Mouse (Mus musculus) gastrocnemius, postnatal 36 days (tissue): ENCODE results near the gene Morn3. TPM values are rescaled to one million over a fixed set of nuclear protein-coding genes. Genes with fewer than 3 reads are reported as not detected.
A peak's percentile ranks its signal among the peaks of the same experiment; 100 is the strongest.

ENCODE experiments used
- DNase-seq, 2 experiments: peaks; one replicate each; pipeline ENCODE4 v3.0.0; 2022
- intact Hi-C: fragments of 180-260 bp; cut with DNase I; formaldehyde crosslinking; loops from one replicate; pipeline ENCODE4 v1.15.1; 2025
- total RNA-seq, 2 experiments: library from RNA; stranded (reverse); gene quantifications; 2 replicates each; pipeline ENCODE4 v1.2.3; 2021

Morn3 gene
- total RNA-seq, 2 experiments from 2014 or later = not detected

DNA sequence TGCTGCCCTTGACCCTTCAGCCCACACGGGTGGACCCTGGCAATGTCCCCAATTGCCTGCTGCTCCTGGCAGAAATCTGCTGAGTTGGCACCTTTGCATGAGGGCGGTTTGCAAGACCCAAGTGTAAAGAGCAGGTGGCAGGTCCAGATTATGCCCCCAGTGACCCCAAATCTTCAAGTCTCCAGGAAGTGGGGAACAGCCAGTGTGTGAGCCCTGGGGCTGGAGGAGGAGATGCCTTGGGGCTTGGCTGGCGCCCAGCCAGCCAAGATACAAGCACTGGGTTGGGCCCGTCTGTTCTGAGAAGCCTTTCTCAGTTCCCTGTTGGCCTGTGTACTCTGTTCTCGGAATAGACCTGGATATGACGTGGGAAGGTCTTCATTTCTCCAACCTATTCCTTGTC, 19.4 kb downstream of the Morn3 start:
- no peak for DNase-seq
- intact Hi-C loops = no loop called here

DNA sequence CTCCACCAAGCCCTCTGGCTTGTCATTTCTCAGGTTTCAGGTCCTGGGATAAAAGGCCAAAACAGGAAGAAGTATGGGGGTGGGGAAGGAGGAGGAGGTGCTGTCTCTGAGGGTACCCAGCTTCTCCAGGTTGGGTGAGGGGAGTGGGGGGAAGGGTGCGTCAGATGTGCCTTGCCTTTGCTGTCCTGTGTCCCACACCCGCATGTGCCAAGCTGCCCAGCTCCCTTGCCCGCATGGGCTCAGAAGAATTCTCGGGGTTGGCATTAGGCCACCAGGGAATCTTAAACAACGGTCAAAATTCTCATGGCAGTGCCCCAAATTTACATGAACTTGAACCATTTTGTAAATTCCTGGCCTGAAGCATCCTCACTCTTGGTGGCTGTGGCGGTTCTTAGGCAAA, 20.4 kb downstream of the Morn3 start:
- DNase-seq = no peak
- intact Hi-C loops = no loop called here

DNA sequence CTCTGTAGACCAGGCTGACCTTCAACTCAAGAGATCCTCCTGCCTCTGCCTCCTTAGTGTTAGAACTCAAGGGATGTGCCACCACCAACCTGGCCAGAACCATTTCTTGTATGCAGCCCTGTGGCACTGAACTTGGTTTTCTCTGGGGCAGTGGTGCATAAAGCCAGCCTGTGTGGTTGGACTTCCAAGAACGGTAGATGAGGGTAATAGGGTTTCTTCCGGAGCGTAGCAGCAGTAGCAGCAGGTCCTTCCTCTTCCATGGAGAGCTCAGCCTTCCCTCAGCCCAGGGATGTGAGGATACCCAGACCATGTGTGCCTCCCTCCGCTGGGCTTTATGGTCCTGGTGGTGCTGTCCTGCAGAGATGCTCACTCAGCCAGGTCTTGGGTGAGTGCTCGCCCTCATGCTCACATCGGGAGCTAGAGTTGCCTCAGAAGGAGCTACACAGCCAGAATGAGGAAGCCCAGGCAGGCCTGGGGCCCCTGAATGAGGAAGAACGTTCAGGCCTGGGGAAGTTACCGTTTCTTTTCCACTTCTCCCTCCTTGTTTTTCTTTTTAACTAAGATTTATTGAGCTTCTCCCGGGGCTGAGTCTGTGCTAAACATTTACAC, 21.7 kb downstream of the Morn3 start:
- no peak for DNase-seq
- intact Hi-C loops = no loop called here

DNA sequence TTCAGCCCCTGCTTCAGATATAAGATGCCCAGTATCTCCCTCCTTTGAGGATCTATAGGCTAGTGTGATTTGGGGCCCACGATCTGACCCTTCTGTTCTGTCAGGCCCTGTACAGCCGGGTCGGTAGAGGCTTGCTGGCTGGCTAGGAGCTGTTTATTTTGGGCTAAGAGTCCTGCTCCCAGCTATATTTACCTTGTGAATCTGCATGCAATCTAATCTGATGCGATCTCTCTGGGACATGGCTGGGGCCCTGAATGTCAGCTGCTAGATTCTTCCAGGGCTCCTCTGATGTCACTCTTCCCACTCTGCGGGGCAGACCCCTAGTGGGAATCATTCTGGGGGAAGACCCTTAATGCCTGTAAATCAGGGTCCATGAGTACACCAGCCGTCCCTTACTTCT, 22.5 kb downstream of the Morn3 start:
- intact Hi-C loops = no loop called here
- no peak for DNase-seq

DNA sequence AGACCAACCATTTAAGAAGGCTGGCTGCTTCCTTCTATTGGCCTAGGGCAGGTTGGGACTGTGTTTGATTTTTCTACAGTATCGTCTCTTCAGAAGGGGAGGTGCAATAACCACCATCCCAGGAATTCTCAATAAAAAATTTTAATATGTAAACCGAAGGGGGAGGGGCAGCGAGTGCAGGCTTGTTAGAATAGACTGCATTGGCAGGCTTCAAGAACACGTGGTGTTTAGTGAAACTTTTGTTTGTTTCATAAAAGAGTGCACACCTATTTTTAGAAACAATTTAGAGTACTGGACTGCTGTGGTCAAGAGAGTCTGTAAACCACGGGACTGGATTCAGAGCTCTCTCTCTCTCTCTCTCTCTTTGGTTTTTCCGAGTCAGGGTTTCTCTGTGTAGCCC, 23.8 kb downstream of the Morn3 start:
- DNase-seq = no peak
- intact Hi-C loops = no loop called here

DNA sequence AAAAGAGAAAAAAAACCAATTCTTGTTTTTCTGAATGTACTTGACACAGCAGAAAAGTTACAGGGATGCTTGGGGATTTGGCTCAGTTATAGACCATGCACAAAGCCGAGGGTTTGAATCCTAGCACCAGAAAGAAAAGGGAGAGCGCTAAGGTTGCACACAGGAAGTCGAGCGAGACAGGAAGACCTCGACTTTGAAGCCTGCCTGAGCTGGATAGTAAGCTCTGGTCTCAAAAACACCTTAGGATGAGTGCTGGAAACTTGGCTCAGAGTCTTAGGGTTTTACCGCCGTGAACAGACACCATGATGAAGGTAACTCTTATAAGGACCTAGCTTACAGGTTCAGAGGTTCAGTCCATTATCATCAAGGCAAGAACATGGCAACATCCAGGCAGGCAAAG, 25.4 kb downstream of the Morn3 start:
- intact Hi-C loops = no loop called here
- DNase-seq = no peak

DNA sequence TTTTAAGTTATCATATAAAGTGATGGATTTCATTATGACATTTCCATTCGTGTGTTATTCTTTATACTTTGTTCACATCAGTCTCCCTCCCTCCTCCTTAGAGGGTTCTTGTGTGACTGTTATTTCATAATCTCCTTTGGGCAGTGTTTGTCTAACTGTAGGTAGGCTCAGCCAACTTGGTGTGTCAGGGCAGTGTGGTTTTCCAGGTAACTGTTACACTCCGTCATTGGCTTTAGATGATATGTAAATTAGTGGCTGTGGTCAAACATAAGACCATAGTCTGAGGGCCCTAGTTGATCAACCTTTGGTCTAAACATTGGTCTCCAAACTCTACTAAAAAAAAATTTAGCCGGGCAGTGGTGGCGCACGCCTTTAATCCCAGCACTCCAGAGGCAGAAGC, 26.4 kb downstream of the Morn3 start:
- intact Hi-C loops = no loop called here
- no peak for DNase-seq

DNA sequence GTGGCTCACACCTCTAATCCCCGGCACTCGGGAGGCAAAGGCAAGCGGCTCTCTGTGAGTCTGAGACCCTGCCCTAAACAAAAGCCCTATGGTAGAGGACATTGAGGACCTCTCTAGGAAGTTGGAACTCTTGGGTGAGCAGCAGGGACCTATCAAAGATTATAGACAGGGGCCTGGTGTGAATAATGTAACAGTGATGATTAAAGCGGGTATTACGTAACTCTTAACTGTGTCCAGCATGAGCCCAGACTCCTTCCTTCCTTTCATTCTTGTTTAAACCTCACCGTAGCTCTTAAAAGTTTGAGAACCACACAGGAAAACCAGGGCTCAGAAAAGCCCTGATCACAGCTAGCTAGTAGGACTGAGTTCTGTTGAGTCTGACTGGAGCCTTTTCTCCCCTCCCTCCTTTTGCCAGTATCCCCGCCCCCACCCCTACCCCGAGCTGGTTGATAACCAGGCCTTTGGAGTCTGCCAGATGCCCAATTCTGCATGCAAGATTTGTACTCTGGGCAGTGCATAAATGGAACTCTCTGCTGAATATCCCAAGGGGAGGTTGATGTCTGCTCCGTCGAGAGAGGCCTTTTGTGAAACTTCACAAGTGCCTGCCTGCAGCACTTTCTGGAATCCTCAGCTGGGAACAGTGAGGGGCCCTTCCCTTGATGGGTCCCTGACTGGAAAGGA, 27.3 kb downstream of the Morn3 start:
- no peak for DNase-seq
- intact Hi-C loops = loop anchor here (5.0 kb wide), 1 partner anchor 118 kb away; no protein-coding TSS in a partner anchor

DNA sequence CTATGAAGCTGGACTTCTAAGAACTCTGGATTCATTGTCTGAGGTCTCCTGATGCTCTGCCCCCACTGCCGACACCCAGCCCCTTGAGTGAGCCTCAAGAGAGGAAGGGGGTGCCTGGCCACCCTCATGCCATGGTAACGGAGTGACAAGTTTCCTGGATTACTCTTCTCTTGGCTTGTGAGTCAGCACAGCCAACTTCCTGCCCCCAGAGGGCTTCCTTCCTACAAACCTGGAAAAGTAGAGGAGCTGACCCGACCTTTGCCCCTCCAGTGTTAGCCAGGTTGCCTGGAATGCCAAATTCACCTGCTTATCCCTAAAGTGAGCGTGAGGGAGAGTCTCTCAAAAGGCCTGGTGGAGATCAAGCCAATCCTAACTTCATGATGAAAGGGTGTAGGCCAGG, 29.3 kb downstream of the Morn3 start:
- DNase-seq = no peak
- intact Hi-C loops = loop anchor here (5.0 kb wide), 1 partner anchor 120 kb away; no protein-coding TSS in a partner anchor

DNA sequence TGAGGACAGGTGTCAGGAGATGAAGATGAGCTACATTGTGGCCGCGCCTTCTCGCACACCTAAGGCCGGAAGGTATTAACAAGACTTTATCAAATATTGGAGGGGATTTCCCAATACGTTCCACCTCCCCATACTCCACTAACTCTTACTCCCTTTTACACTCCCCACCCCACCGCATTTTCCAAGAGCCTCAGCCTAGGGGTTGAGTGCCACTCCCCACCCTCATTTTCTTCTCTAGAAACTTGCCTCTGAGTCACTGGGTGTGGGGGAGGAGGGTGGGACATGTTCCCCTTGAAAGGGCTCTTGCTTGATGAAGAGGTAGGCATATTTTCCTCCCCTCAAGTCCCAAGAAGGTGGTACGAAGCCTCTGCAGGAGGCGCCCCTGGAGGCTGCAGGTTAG, 30.9 kb downstream of the Morn3 start:
- DNase-seq = no peak
- intact Hi-C loops = loop anchor here (5.0 kb wide), 1 partner anchor 121 kb away; no protein-coding TSS in a partner anchor

DNA sequence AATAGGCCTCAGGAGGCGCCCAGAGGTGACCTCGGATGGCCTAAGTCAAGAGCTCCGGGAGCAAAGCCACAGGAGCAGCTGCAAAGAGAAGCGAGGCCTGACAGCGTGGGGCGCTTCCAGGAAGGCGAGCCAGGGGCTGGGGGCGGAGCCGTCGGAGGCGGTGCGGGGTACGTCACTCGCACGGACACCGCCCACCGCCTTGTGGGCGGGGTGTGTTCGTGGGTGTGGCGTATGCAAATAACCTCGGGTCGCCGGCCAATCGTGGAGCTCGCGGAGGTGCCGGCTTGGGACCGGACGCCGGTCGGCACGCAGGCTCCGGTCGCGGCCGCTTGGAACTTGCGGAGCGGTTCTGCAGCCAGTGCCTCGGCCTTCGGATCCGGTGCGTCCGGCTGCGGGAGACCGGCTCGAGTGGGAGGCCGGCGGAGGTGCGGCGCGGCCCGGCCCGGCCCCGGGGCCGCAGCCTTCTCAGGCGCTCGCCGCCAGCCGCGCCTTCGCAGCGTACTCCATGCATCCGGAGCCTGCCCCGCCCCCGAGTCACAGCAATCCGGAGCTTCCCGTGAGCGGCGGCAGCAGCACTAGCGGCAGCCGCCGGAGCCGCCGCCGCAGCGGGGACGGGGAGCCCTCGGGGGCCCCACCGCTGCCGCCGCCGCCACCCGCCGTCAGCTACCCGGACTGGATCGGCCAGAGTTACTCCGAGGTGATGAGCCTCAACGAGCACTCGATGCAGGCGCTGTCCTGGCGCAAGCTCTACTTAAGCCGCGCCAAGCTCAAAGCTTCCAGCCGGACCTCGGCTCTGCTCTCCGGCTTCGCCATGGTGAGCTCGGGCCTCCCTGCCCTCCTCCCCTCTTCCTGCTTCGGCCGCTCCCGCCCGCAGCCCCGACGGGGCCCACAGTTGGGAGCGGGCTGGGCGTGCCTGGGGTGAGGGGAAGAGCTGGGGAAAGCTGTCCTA, 31.8 kb downstream of the Morn3 start, which contains the start of gene Orai1:
TSS of gene Orai1 (plus strand) at position 322 of the 949 bp plus-strand sequence.
- intact Hi-C loops = loop anchor here (5.0 kb wide), 1 partner anchor 122 kb away; no protein-coding TSS in a partner anchor
- peak; percentile 98 to 99 for DNase-seq

DNA sequence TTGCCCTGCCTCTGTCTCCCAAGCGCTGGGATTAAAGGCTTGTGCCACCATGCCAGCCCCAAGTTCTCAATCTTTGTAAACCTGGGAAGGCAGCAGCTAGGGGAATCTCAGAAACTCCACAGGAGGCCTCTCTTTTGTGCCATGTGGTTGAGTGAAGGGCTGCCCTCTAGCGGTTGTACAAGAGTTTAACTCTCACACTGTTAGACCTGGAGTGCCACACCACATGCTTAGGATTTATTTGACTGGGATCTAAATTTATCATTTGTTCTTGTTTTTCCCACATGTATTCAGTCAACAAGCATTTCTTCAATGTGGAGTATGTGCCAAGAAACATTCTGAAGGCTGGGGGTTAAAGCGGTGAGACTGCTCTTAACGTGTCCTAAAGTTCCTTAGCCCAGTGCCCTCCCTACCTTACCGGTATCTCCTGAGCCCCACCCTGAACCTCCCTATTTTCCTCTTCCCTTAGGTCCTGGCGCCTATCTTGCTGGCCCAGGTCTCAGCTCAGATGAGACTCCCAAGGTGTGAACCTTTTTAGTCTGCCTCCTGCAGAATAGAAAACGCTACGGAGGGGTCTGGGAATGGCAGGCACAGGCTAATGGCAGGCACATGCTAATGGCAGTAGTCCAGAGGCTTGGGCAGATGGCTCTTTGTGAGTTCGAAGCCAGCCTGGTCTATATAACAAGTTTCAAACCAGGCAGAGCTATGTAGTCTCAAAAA, 33.1 kb downstream of the Morn3 start:
- intact Hi-C loops = loop anchor here (1.0 kb wide), 2 partner anchors 33 to 45 kb away; no protein-coding TSS in a partner anchor
- DNase-seq = peak in 1 of 2 experiments; percentile 55

DNA sequence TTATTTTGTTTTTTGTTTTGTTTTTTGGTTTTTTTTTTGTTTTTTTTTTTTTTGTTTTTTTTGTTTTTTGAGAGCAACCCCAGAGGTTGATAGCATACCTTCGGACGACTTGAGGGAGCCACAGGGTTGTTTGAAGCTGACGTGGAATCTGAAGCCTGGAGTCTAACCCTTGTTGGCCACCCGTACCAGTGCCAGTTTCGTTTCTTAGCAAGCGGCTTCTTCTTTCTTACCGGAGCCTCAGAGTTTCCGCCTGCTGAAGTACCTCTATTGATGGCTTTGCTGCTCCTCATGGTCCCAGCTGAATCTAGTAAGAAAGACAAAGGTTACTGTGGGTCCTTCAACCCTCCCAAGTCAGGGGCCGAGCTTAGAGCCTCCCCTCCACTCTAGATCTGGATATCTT, 35.1 kb downstream of the Morn3 start:
- no peak for DNase-seq
- intact Hi-C loops = no loop called here

DNA sequence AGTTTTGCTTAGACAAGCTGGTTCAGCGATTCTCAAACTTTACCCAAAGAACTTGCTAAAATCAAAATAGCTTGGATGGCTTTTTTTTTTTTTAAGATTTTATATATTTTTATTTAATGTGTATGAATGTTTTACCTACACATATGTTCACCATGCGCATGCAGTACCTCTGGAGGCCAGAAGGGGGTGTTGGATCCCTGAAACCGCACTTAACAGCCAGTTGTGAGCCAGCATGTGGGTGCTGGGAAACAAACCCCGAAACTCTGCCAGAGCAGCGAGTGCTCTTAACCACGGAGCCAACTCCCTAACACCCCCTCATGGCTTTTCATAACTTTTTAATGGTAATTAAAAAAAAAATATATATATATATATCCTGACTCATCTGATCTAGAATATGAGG, 36.0 kb downstream of the Morn3 start:
- no peak for DNase-seq
- intact Hi-C loops = loop anchor here (1.0 kb wide), 1 partner anchor 37 kb away; no protein-coding TSS in a partner anchor

DNA sequence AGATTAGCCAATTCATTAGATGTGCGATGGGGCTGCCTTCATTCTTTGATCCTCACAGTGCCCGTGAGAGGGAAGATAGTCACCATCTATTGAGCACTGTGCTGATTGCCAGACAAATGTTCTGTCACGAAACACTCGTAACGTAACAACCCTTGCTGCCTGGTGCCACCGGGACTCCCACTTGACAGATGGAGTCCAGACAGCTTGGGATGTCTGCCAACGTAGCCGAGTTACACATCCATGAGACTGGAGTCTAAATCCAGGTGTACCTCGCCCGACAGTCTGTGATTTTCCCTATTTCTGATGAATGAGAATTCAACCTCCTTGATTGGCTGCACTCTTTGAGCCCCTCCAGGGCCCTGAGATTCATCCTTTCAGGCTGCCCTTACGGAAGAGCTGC, 36.9 kb downstream of the Morn3 start:
- intact Hi-C loops = loop anchor here (1.0 kb wide), 1 partner anchor 38 kb away; no protein-coding TSS in a partner anchor
- no peak for DNase-seq

DNA sequence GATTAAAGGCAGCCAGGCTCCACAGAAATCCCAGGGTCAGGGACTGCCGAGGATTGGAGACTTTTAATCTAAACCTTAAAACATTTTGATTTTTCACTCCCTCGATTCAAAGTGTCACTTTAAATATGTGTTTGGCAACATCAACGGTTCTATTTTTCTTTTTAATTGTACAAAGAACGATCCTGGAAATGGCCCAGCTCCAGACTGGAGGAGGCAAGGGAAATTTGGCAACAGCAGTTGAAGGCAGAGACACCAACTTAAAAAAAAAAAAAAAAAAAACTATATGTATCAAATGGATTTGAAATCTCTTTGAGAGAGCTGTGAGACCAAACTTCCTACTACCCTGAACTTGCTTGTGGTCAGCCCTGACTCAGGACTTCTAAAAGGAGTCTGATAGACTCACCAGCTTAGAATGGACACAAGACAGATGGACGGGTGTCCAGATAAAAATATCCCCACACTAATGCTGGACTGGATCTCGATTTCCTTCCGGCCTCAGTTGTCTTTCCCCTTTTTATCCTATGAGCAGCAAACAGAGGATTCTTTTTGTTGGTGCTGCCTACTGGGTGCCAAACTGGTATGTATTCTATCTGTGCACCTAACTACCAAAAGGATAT, 37.8 kb downstream of the Morn3 start:
- intact Hi-C loops = no loop called here
- DNase-seq = no peak

DNA sequence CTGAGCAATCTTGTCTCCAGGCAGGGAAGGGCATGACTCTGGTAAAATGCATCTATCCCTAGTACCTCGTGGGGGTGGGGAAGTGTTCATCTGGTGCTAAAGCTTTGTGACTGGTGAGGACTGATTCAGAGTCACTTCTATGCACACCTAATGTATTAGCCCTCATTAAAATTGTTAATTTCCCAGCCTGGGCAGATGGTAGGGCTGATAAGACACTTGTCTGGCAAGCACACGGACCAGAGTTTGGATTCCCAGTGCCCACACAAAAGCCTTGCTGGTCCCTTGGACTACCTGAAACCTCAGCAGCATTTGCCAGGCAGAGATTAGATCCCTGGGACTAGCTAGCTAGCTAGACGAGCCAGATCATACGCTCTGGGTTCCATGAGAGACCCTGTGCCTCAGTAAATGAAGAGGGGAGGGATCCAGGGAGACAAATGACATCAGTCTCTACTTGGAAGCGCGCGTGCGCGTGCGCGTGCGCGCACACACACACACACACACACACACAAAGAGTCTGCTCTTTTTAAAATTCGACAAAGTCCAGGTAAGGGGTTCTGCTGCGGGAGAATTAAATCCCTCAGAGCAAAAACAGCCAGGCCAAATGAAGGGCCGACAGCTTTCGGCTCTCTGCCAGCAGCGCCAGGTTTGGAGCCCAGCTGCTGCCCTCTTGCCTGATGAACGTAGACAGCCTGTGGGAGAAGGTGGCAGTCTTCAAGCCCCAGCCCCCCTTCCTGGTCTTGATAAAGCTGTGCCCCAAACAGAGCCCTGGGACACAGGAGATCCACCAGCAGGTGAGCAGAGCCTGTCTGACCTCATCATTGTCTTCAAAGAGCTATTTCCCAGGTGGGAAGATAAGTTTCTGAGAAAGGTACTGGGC, 40.9 kb downstream of the Morn3 start:
- intact Hi-C loops = no loop called here
- no peak for DNase-seq

DNA sequence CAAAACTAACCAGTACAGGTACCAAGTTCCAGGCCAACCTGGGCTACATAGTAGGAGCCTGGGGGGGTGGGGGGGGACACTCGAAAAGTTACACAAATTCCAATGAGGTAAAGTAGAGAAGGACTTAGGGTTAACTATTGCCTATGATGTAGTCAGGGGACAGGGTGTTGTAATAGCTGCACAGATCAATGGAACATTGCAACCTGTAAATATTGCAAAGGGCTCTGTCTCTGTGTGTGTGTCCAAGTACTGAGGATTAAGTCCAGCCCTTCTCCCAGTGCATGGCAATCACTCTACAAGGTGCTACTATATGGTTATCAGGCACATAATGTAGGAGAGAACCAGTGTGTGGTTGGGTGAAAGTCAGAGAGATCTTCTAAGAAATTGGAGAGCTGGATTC, 45.9 kb downstream of the Morn3 start:
- intact Hi-C loops = no loop called here
- DNase-seq = no peak
